9 mouse cellular contexts compared by ENCODE assay signal in genomic region chr6:115993463-115994145, GRCm38 (mm10). TPM values are rescaled to one million over a fixed set of nuclear protein-coding genes. Genes with fewer than 3 reads are reported as not detected.
A peak's percentile ranks its signal among the peaks of the same experiment; 100 is the strongest.
DNase-seq lines count a peak whose midpoint lies in the region; ATAC-seq lines count a peak whose summit lies in the region.
"Had no signal": no experiment of that assay in that cellular context is flagged by ENCODE, and none has a peak within 500 bp of the region (broad histone marks: within the 10 kb centered on the region; RNA-seq: fewer than 3 reads in every experiment).

No protein-coding gene starts in this region.

- no peaks in the 10 kb centered on the region for H3K9me3 ChIP-seq in kidney, embryonic 16.5 days (ENCODE audit: low read length)
- H3K9me3 ChIP-seq in forebrain, embryonic 13.5 days (replicated peaks): no peaks in the 10 kb centered on the region
- no peaks in the 10 kb centered on the region for H3K9me3 ChIP-seq in liver, embryonic 11.5 days (ENCODE audit: control insufficient read depth, low read length)

- 0 out of 2 replicates have a peak, but pooled peaks cover 10% of the 10 kb centered on the region for H3K27me3 ChIP-seq in kidney, embryonic 16.5 days (ENCODE audit: insufficient read depth, low read length)
- peaks cover 51% of the 10 kb centered on the region for H3K27me3 ChIP-seq in forebrain, embryonic 13.5 days
- peaks cover 38% of the 10 kb centered on the region for H3K27me3 ChIP-seq in liver, embryonic 11.5 days (replicated peaks; ENCODE audit: control insufficient read depth, insufficient read depth, low read length)

- peak overlapping the region; percentile 59 for H3K4me3 ChIP-seq in kidney, embryonic 16.5 days (ENCODE audit: low read length)
- peak overlapping the region; percentile 56 for H3K4me3 ChIP-seq in forebrain, embryonic 13.5 days
- H3K4me3 ChIP-seq in liver, embryonic 11.5 days (ENCODE audit: low read depth, low read length): peak overlapping the region; percentile 70

- WGBS in kidney, embryonic 16.5 days: under 1% methylated on average over 86 of the region's 86 CpGs
- WGBS in forebrain, embryonic 13.5 days: 2% methylated on average over 77 of the region's 86 CpGs
- 1% methylated on average over 86 of the region's 86 CpGs for WGBS in liver, embryonic 11.5 days

- DNase-seq in kidney, postnatal 36 days: no peak
- DNase-seq in ZHBTc4 (ENCODE audit: low read depth, low spot score): peak; percentile 72
- peak; percentile 56 for DNase-seq in liver, embryonic 11.5 days (ENCODE audit: low spot score)
- DNase-seq in retina, postnatal 1 day: peak; percentile 69
- DNase-seq in left cerebral cortex, postnatal 4 days: no peak
- DNase-seq in testis, postnatal 14 days (ENCODE audit: low spot score): no peak

- intact Hi-C loops in left cerebral cortex, postnatal 4 days (cut with DNase I): no loop called here

- peaks cover 77% of the 10 kb centered on the region for H3K4me1 ChIP-seq in kidney, embryonic 16.5 days (ENCODE audit: insufficient read depth, low read length)
- peaks cover 29% of the 10 kb centered on the region for H3K4me1 ChIP-seq in forebrain, embryonic 13.5 days
- peaks cover 43% of the 10 kb centered on the region for H3K4me1 ChIP-seq in liver, embryonic 11.5 days (replicated peaks; ENCODE audit: control insufficient read depth, insufficient read depth, low read length)

- no peak for ATAC-seq in kidney, embryonic 16.5 days (ENCODE audit: low FRiP score, low TSS enrichment)
- ATAC-seq in forebrain, embryonic 13.5 days: peak; percentile 36
- ATAC-seq in liver, embryonic 11.5 days (replicated peaks; ENCODE audit: low FRiP score): no peak

- peak overlapping the region; percentile 97; the same call in 1 of the 2 replicates for H3K27ac ChIP-seq in kidney, embryonic 16.5 days (ENCODE audit: low read length)
- peak overlapping the region; percentile 45 for H3K27ac ChIP-seq in forebrain, embryonic 13.5 days
- peak overlapping the region; percentile 15; the same call in 1 of the 2 replicates for H3K27ac ChIP-seq in liver, embryonic 11.5 days (ENCODE audit: low read depth, low read length)

- H3K4me2 ChIP-seq in kidney, embryonic 16.5 days (replicated peaks; ENCODE audit: low read depth, low read length): peak overlapping the region; percentile 73
- peak overlapping the region; percentile 85 for H3K4me2 ChIP-seq in forebrain, embryonic 13.5 days
- H3K4me2 ChIP-seq in liver, embryonic 11.5 days: peak overlapping the region; percentile 98

- H3K9ac ChIP-seq in kidney, embryonic 16.5 days (replicated peaks; ENCODE audit: low read length): peak overlapping the region; percentile 82
- peak overlapping the region; percentile 63 for H3K9ac ChIP-seq in forebrain, embryonic 13.5 days
- H3K9ac ChIP-seq in liver, embryonic 11.5 days (ENCODE audit: low read depth, low read length): peak overlapping the region; percentile 63

- H3K36me3 ChIP-seq in kidney, embryonic 16.5 days (ENCODE audit: insufficient read depth, low read length): no peaks in the 10 kb centered on the region
- H3K36me3 ChIP-seq in forebrain, embryonic 13.5 days (ENCODE audit: poor library complexity, severe bottlenecking): no peaks in the 10 kb centered on the region
- H3K36me3 ChIP-seq in liver, embryonic 11.5 days (ENCODE audit: control insufficient read depth, insufficient read depth, low read length): 0 out of 2 replicates have a peak, but pooled peaks cover 2% of the 10 kb centered on the region

RNA-seq across cellular contexts. Expression of gene Plxnd1, which starts 1.2 kb away (rescaled TPM):
- 55.5 and 62.4 TPM in 2 replicates for polyA plus RNA-seq in kidney, embryonic 16.5 days (2015; fragmentation: Nextera tagmentation; extraction: Ambion mirVana)
- 14.3 and 19.7 TPM in 2 replicates for polyA plus RNA-seq in forebrain, embryonic 13.5 days (2015; fragmentation: Nextera tagmentation; extraction: Ambion mirVana)
- 25.6 and 27.8 TPM in 2 replicates for polyA plus RNA-seq in liver, embryonic 11.5 days (2014; fragmentation: Nextera tagmentation; extraction: Ambion mirVana)
- 100 to 1,000 TPM; 167 to 181 TPM for total RNA-seq in left cerebral cortex, postnatal 4 days (2021)

RNA-seq across cellular contexts. Expression of gene H1foo, which starts 48.9 kb away (rescaled TPM):
- not detected in 2 replicates for polyA plus RNA-seq in kidney, embryonic 16.5 days (2015; fragmentation: Nextera tagmentation; extraction: Ambion mirVana)
- polyA plus RNA-seq in forebrain, embryonic 13.5 days (2015; fragmentation: Nextera tagmentation; extraction: Ambion mirVana): not detected in 2 replicates
- not detected in 2 replicates for polyA plus RNA-seq in liver, embryonic 11.5 days (2014; fragmentation: Nextera tagmentation; extraction: Ambion mirVana)
- total RNA-seq in left cerebral cortex, postnatal 4 days (2021): not detected
- total RNA-seq: common myeloid progenitor, adult 5-6 weeks had no signal

Comparison
In these comparisons a context has a peak if more than half of its experiments do, and no peak if none do; other contexts are left out.
1. H3K27ac ChIP-seq: peak in every context shown above with its lines; median percentile 97 in kidney, embryonic 16.5 days; 45 in forebrain, embryonic 13.5 days; 15 in liver, embryonic 11.5 days.
2. DNase-seq: peak in ZHBTc4 (single experiment), liver, embryonic 11.5 days (single experiment) and retina, postnatal 1 day (single experiment); none in kidney, postnatal 36 days (0 of 2), left cerebral cortex, postnatal 4 days (single experiment) and testis, postnatal 14 days (single experiment).
3. Peak in every context shown above with its lines, with median percentiles within 50 percentile points of each other: H3K4me2 ChIP-seq, H3K4me3 ChIP-seq and H3K9ac ChIP-seq.